Mouse (Mus musculus): ENCODE results near the gene Grm4. TPM values are rescaled to one million over a fixed set of nuclear protein-coding genes. Genes with fewer than 3 reads are reported as not detected.

The Grm4 gene
- 0.50 TPM for polyA plus RNA-seq (2014; fragmentation: Illumina TruSeq; extraction: RNeasy Lipid Tissue Mini Kit (QIAGEN cat#74804); ENCODE audit: insufficient read depth, low read depth, low replicate concordance)

DNA sequence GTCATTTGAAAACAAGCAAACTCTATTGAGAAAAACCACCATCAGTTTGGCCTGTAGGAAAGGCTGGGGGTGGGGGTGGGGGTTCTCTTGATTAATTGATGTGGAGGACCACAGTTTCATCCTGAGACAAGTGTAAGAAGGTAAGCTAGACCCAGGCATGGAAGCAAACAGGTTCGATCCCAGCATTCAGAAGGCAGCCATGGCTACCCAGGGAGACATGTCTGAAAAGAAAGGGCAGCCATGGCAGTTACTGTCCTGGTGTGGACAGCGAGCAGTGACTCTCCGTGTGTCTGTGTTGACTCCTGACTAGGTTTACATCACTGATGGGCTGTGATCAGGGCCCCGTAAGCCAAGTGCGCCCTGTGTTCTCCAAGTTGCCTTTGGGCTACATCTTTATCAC, at the start of gene Grm4:
Gene Grm4 (minus strand): TSS at position 101 of the 400 bp plus-strand sequence.

DNA sequence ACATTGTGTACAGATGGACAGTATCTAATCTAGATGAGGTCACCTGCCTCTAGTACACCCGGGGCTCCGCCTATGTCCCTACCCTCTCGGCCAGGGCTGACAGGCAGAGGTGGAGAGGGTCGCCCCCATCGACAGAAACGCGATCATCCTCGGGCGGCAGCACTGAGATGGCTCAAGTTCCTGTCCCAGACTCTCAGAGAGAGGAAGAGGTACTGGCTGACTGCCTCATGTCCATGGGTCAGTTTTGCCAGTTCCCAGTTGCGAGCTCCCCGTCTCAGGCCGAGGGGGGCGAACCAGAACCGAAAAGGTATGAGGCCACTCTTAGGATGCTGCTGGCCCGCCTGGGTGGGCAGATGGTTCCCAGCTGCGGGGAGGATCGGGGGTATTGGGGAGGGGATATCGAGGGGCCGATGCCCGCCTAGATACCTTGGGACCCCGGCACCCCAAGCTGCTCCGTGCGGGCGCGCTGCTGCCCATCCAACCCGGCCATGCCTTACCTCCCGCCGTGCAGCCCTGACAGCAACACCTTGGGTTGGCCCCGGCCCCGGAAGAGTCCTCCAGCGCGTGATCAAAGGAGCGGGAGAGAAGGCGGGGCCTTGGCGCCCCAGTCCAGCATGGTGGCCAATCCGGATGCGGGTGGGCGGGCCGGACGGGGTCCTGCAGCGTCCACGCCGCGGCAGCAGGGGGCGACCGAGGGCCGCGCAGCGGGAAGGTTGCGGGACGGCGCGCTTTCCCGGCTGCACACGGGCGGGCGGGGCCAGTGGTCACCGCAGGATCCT, 44.1 kb upstream of the Grm4 start, which contains the start of gene AI413582:
Gene AI413582 (minus strand): TSS at position 594 of the 779 bp plus-strand sequence.

DNA sequence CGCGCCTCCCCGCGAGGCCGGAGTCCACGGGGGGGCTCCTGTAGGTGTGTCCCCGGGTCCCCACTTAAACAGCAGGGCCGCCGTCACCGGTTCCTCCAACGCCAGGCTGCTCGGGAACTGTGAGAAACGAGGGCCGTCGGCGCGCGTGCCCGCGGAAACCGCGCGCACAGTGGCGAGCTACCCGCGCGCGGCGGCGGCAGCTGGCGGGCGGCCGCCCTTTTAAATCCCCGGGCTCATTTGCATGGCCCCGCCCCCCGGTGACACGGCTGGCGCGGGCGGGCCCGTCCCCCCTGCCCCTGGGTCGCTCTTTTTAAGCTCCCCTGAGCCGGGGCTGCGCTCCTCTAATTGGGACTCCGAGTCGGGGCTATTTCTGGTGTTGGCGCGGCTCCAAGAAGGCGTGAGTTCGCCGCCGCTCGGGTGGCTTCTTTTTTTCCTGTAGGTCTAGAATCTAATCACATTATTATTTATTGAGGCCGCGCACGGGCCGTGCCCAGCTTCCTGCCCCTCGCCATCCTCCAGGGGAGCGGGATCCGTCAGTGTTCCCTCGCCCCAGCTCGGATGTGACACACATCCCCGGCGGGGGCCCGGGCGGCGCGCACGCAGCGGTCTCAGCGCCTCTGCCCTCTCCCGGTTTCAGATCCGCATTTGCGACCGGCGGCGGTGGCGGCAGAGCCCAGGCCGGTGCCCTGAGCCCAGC, 35.3 kb upstream of the Grm4 start, which contains the start of gene Hmga1:
Gene Hmga1 (plus strand): TSS at position 183 of the 697 bp plus-strand sequence.

Other genes starting within 250 kb of the Grm4 start
- gene Hmga1, start 35.1 kb upstream of the Grm4 start, polyA plus RNA-seq (2014; fragmentation: Illumina TruSeq; extraction: RNeasy Lipid Tissue Mini Kit (QIAGEN cat#74804); ENCODE audit: insufficient read depth, low read depth, low replicate concordance) = 34.9 TPM
- 48.4 TPM for gene AI413582, start 44.4 kb upstream of the Grm4 start, polyA plus RNA-seq (2014; fragmentation: Illumina TruSeq; extraction: RNeasy Lipid Tissue Mini Kit (QIAGEN cat#74804); ENCODE audit: insufficient read depth, low read depth, low replicate concordance)
- 66.5 TPM for gene Nudt3, start 102.1 kb upstream of the Grm4 start, polyA plus RNA-seq (2014; fragmentation: Illumina TruSeq; extraction: RNeasy Lipid Tissue Mini Kit (QIAGEN cat#74804); ENCODE audit: insufficient read depth, low read depth, low replicate concordance)
- not detected for gene RPS10-NUDT3, start 113.8 kb upstream of the Grm4 start, polyA plus RNA-seq (2014; fragmentation: Illumina TruSeq; extraction: RNeasy Lipid Tissue Mini Kit (QIAGEN cat#74804); ENCODE audit: insufficient read depth, low read depth, low replicate concordance)
- 1,905 TPM for gene Rps10, start 115.3 kb upstream of the Grm4 start, polyA plus RNA-seq (2014; fragmentation: Illumina TruSeq; extraction: RNeasy Lipid Tissue Mini Kit (QIAGEN cat#74804); ENCODE audit: insufficient read depth, low read depth, low replicate concordance)
- 0.43 TPM for gene Pacsin1, start 134.1 kb upstream of the Grm4 start, polyA plus RNA-seq (2014; fragmentation: Illumina TruSeq; extraction: RNeasy Lipid Tissue Mini Kit (QIAGEN cat#74804); ENCODE audit: insufficient read depth, low read depth, low replicate concordance)
- gene Spdef, start 207.6 kb upstream of the Grm4 start, polyA plus RNA-seq (2014; fragmentation: Illumina TruSeq; extraction: RNeasy Lipid Tissue Mini Kit (QIAGEN cat#74804); ENCODE audit: insufficient read depth, low read depth, low replicate concordance) = 2.5 TPM